Mouse (Mus musculus): Measurements from ENCODE around the gene Tcte3. TPM values are rescaled to one million over a fixed set of nuclear protein-coding genes. Genes with fewer than 3 reads are reported as not detected.
"Not testable (repeated sequence)": the region's sequence is repeated elsewhere in the genome, so short reads cannot be mapped to it uniquely, and the experiment has no call there.

Gene Tcte3
- polyA plus RNA-seq (2014; fragmentation: Nextera tagmentation; extraction: Ambion mirVana) = not detected in 2 replicates

- H3K36me3 ChIP-seq (ENCODE audit: control insufficient read depth, insufficient read depth, low read length); H3K4me3 ChIP-seq (ENCODE audit: low read depth, low read length); H3K27me3 ChIP-seq (replicated peaks; ENCODE audit: control insufficient read depth, insufficient read depth, low read length); H3K27ac ChIP-seq (replicated peaks; ENCODE audit: low read depth, low read length); H3K4me2 ChIP-seq (ENCODE audit: low read depth, low read length); H3K4me1 ChIP-seq (ENCODE audit: control insufficient read depth, insufficient read depth, low read length); DNase-seq (ENCODE audit: low spot score); H3K9me3 ChIP-seq (ENCODE audit: control insufficient read depth, low read length); H3K9ac ChIP-seq (ENCODE audit: low read depth, low read length): not testable (repeated sequence)
- WGBS = no CpG with 5 or more reads among the region's 56 CpGs
- peak; percentile 98 for ATAC-seq (ENCODE audit: low read depth)
Measured at GRCm38 (mm10) chr17:15041175-15041729, at the start of gene Tcte3, which contains the start of the genes Ermard and Gm3448. Gene Tcte3 (minus strand): TSS chr17:15041488. Gene Ermard (plus strand): TSS chr17:15041208. Gene Gm3448 (minus strand): TSS chr17:15041537.

DNA sequence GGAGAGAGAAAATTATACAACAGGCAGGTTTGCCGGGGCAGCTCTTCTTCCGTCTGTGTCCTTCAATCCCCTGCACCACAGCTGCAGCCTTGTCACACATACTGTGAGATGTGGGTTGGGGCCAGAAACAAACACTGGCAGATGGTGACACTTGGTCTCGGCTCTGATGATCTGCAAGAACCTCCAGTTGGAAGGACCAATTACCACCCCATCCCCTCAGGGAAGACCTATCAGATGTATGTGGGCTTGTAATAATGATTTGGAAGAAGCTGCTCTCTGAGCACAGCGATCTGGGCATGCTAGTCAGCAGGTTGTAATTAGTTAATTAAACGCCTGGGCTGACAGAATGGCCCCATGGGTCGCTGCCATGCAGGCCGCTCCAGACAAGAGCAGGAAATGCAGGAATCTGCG is 47.3 kb upstream of the Tcte3 start:
- H3K36me3 ChIP-seq (ENCODE audit: control insufficient read depth, insufficient read depth, low read length) = no peaks in the 10 kb centered on the region
- H3K9me3 ChIP-seq (ENCODE audit: control insufficient read depth, low read length) = no peaks in the 10 kb centered on the region
- H3K9ac ChIP-seq (ENCODE audit: low read depth, low read length) = peak overlapping the region; percentile 34; the same call in 1 of the 2 replicates
- ATAC-seq (ENCODE audit: low read depth) (peak; percentile 76), DNase-seq (ENCODE audit: low spot score) (peak; percentile 67)
- peaks cover 11% of the 10 kb centered on the region for H3K4me1 ChIP-seq (ENCODE audit: control insufficient read depth, insufficient read depth, low read length)
- 13% methylated on average over 8 of the region's 8 CpGs for WGBS
- 0 out of 2 replicates have a peak overlapping the region, but pooled peaks have one; percentile 12 for H3K4me2 ChIP-seq (ENCODE audit: low read depth, low read length)
- H3K27me3 ChIP-seq (replicated peaks; ENCODE audit: control insufficient read depth, insufficient read depth, low read length) = no peaks in the 10 kb centered on the region
- 0 out of 2 replicates have a peak overlapping the region, but pooled peaks have one; percentile 21 for H3K27ac ChIP-seq (replicated peaks; ENCODE audit: low read depth, low read length)
- H3K4me3 ChIP-seq (ENCODE audit: low read depth, low read length) = no peak overlapping the region

DNA sequence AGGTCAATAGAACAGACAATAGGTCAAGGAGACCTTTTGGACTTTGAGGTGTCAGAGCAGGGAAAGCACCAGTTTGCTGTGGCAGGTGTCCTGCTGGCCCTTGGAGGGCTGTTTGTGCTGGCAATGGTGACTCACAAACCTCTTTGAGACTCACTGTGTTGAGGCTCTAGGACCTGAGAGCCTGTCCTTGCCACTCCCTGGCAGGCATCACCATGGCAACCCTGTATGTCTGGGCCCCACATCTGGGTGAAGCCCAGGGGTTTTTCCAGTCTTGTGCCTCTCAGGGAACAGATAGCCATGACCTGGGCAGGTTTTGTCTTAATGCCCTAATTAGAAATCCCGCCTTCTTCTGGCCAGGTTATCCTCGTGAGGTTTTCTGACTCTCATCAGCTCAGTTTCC is 46.9 kb upstream of the Tcte3 start:
- 0 out of 2 replicates have a peak overlapping the region, but pooled peaks have one; percentile 21 for H3K27ac ChIP-seq (replicated peaks; ENCODE audit: low read depth, low read length)
- DNase-seq (ENCODE audit: low spot score) (no peak), ATAC-seq (ENCODE audit: low read depth) (peak; percentile 55)
- H3K9me3 ChIP-seq (ENCODE audit: control insufficient read depth, low read length) = no peaks in the 10 kb centered on the region
- no peaks in the 10 kb centered on the region for H3K36me3 ChIP-seq (ENCODE audit: control insufficient read depth, insufficient read depth, low read length)
- no peak overlapping the region for H3K4me3 ChIP-seq (ENCODE audit: low read depth, low read length)
- no peak overlapping the region for H3K9ac ChIP-seq (ENCODE audit: low read depth, low read length)
- peaks cover 11% of the 10 kb centered on the region for H3K4me1 ChIP-seq (ENCODE audit: control insufficient read depth, insufficient read depth, low read length)
- 16% methylated on average over 2 of the region's 2 CpGs for WGBS
- no peak overlapping the region for H3K4me2 ChIP-seq (ENCODE audit: low read depth, low read length)
- no peaks in the 10 kb centered on the region for H3K27me3 ChIP-seq (replicated peaks; ENCODE audit: control insufficient read depth, insufficient read depth, low read length)

GRCm38 (mm10) chr17:15085006-15085405 is 43.7 kb upstream of the Tcte3 start:
- DNase-seq (ENCODE audit: low spot score) = no peak
- Histone ChIP-seq H3K9me3 (ENCODE audit: control insufficient read depth, low read length) (no peaks in the 10 kb centered on the region), H3K27me3 (replicated peaks; ENCODE audit: control insufficient read depth, insufficient read depth, low read length) (no peaks in the 10 kb centered on the region), H3K27ac (replicated peaks; ENCODE audit: low read depth, low read length) (no peak overlapping the region), H3K36me3 (ENCODE audit: control insufficient read depth, insufficient read depth, low read length) (no peaks in the 10 kb centered on the region), H3K4me3 (ENCODE audit: low read depth, low read length) (no peak overlapping the region), H3K4me2 (ENCODE audit: low read depth, low read length) (no peak overlapping the region), H3K4me1 (ENCODE audit: control insufficient read depth, insufficient read depth, low read length) (peaks cover 11% of the 10 kb centered on the region), H3K9ac (ENCODE audit: low read depth, low read length) (no peak overlapping the region)
- WGBS = 73% methylated on average over 2 of the region's 2 CpGs
- ATAC-seq (ENCODE audit: low read depth) = no peak

DNA sequence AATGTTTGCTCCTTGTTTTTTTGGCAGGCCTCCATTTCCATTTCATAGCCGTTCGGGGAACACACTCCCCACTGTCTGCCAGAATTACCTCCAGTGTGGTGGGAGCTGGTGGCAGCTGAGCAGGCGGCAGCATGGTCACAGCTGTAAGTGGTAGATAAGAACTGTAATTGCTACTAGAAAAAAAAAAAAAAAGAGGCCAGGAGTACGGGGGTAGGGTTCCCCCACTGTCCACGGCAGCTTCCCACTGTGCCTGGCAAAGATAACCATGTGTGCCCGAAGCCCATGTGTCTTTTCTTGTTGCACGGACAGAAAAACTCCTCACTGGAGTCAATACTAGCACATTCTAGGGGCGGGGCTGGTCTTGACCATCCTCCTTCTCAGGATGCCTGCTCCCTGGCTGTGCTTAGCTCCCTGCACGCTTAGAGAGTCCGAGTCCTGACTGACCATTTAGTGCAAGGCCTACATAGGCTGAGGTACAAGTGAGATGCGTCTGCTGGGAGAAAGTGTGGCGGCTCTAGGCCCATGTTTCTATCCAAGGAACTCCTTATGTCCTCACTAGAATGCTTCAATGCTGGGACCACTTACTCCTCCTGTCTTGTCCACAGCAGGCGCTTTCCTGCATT is 43.0 kb upstream of the Tcte3 start:
- no peaks in the 10 kb centered on the region for H3K27me3 ChIP-seq (replicated peaks; ENCODE audit: control insufficient read depth, insufficient read depth, low read length)
- no peak overlapping the region for H3K9ac ChIP-seq (ENCODE audit: low read depth, low read length)
- H3K27ac ChIP-seq (replicated peaks; ENCODE audit: low read depth, low read length) = no peak overlapping the region
- no peak overlapping the region for H3K4me2 ChIP-seq (ENCODE audit: low read depth, low read length)
- WGBS = 65% methylated on average over 13 of the region's 13 CpGs
- H3K36me3 ChIP-seq (ENCODE audit: control insufficient read depth, insufficient read depth, low read length) = no peaks in the 10 kb centered on the region
- H3K4me1 ChIP-seq (ENCODE audit: control insufficient read depth, insufficient read depth, low read length) = peaks cover 11% of the 10 kb centered on the region
- ATAC-seq (ENCODE audit: low read depth) (no peak), DNase-seq (ENCODE audit: low spot score) (no peak)
- H3K9me3 ChIP-seq (ENCODE audit: control insufficient read depth, low read length) = no peaks in the 10 kb centered on the region
- H3K4me3 ChIP-seq (ENCODE audit: low read depth, low read length) = no peak overlapping the region

GRCm38 (mm10) chr17:15077536-15077935 is 36.2 kb upstream of the Tcte3 start:
- Histone ChIP-seq H3K4me1 (ENCODE audit: control insufficient read depth, insufficient read depth, low read length) (no peaks in the 10 kb centered on the region), H3K27ac (replicated peaks; ENCODE audit: low read depth, low read length) (no peak overlapping the region), H3K9me3 (ENCODE audit: control insufficient read depth, low read length) (no peaks in the 10 kb centered on the region), H3K27me3 (replicated peaks; ENCODE audit: control insufficient read depth, insufficient read depth, low read length) (no peaks in the 10 kb centered on the region), H3K36me3 (ENCODE audit: control insufficient read depth, insufficient read depth, low read length) (no peaks in the 10 kb centered on the region), H3K4me3 (ENCODE audit: low read depth, low read length) (no peak overlapping the region), H3K9ac (ENCODE audit: low read depth, low read length) (no peak overlapping the region), H3K4me2 (ENCODE audit: low read depth, low read length) (no peak overlapping the region)
- ATAC-seq (ENCODE audit: low read depth) (no peak), DNase-seq (ENCODE audit: low spot score) (no peak)
- 43% methylated on average over 2 of the region's 2 CpGs for WGBS

GRCm38 (mm10) chr17:15075033-15075432 is 33.7 kb upstream of the Tcte3 start:
- no peak overlapping the region for H3K4me3 ChIP-seq (ENCODE audit: low read depth, low read length)
- H3K4me2 ChIP-seq (ENCODE audit: low read depth, low read length) = no peak overlapping the region
- H3K4me1 ChIP-seq (ENCODE audit: control insufficient read depth, insufficient read depth, low read length) = no peaks in the 10 kb centered on the region
- H3K36me3 ChIP-seq (ENCODE audit: control insufficient read depth, insufficient read depth, low read length) = no peaks in the 10 kb centered on the region
- H3K27ac ChIP-seq (replicated peaks; ENCODE audit: low read depth, low read length) = no peak overlapping the region
- DNase-seq (ENCODE audit: low spot score) (no peak), ATAC-seq (ENCODE audit: low read depth) (no peak)
- no peak overlapping the region for H3K9ac ChIP-seq (ENCODE audit: low read depth, low read length)
- no peaks in the 10 kb centered on the region for H3K9me3 ChIP-seq (ENCODE audit: control insufficient read depth, low read length)
- H3K27me3 ChIP-seq (replicated peaks; ENCODE audit: control insufficient read depth, insufficient read depth, low read length) = no peaks in the 10 kb centered on the region
- 70% methylated on average over 8 of the region's 8 CpGs for WGBS

- H3K36me3 ChIP-seq (ENCODE audit: control insufficient read depth, insufficient read depth, low read length) = no peaks in the 10 kb centered on the region
- no peak overlapping the region for H3K9ac ChIP-seq (ENCODE audit: low read depth, low read length)
- 88% methylated on average over 2 of the region's 2 CpGs for WGBS
- no peak for ATAC-seq (ENCODE audit: low read depth)
- no peak overlapping the region for H3K27ac ChIP-seq (replicated peaks; ENCODE audit: low read depth, low read length)
- no peak overlapping the region for H3K4me3 ChIP-seq (ENCODE audit: low read depth, low read length)
- H3K27me3 ChIP-seq (replicated peaks; ENCODE audit: control insufficient read depth, insufficient read depth, low read length) = no peaks in the 10 kb centered on the region
- DNase-seq (ENCODE audit: low spot score) = no peak
- H3K9me3 ChIP-seq (ENCODE audit: control insufficient read depth, low read length) = no peaks in the 10 kb centered on the region
- H3K4me2 ChIP-seq (ENCODE audit: low read depth, low read length) = no peak overlapping the region
- no peaks in the 10 kb centered on the region for H3K4me1 ChIP-seq (ENCODE audit: control insufficient read depth, insufficient read depth, low read length)
Measured at GRCm38 (mm10) chr17:15072211-15072610, 30.9 kb upstream of the Tcte3 start.

- Histone ChIP-seq H3K27me3 (replicated peaks; ENCODE audit: control insufficient read depth, insufficient read depth, low read length) (no peaks in the 10 kb centered on the region), H3K4me2 (ENCODE audit: low read depth, low read length) (no peak overlapping the region), H3K9ac (ENCODE audit: low read depth, low read length) (no peak overlapping the region), H3K36me3 (ENCODE audit: control insufficient read depth, insufficient read depth, low read length) (no peaks in the 10 kb centered on the region), H3K27ac (replicated peaks; ENCODE audit: low read depth, low read length) (no peak overlapping the region), H3K4me3 (ENCODE audit: low read depth, low read length) (no peak overlapping the region), H3K9me3 (ENCODE audit: control insufficient read depth, low read length) (no peaks in the 10 kb centered on the region), H3K4me1 (ENCODE audit: control insufficient read depth, insufficient read depth, low read length) (0 out of 2 replicates have a peak, but pooled peaks cover 4% of the 10 kb centered on the region)
- ATAC-seq (ENCODE audit: low read depth) (no peak), DNase-seq (ENCODE audit: low spot score) (no peak)
- 62% methylated on average over 2 of the region's 2 CpGs for WGBS
Measured at GRCm38 (mm10) chr17:15069124-15069523, 27.8 kb upstream of the Tcte3 start.

Data from embryonic facial prominence, embryonic 14.5 days (tissue).